Mouse (Mus musculus) embryonic facial prominence, embryonic 10.5 days (tissue): ENCODE measurements around the gene Cxcl13. TPM values are rescaled to one million over a fixed set of nuclear protein-coding genes. Genes with fewer than 3 reads are reported as not detected.

Experiments used
- DNase-seq: peaks from one replicate; pipeline ENCODE4 v3.0.0-alpha.2; 2017; ENCODE audit warnings: low spot score
- H3K27ac ChIP-seq: fragments of 300-500 bp; sonication (generic); replicated peaks from 2 replicates; pipeline ENCODE4 v1.5.1; 2016; ENCODE audit warnings: mild to moderate bottlenecking
- H3K27me3 ChIP-seq: fragments of 300-500 bp; sonication (generic); replicated peaks from 2 replicates; pipeline ENCODE4 v1.6.1; 2016; ENCODE audit warnings: low read depth, mild to moderate bottlenecking; ENCODE audit not compliant: poor library complexity, severe bottlenecking
- H3K36me3 ChIP-seq: fragments of 300-500 bp; sonication (generic); replicated peaks from 2 replicates; pipeline ENCODE4 v1.6.1; 2016; ENCODE audit warnings: mild to moderate bottlenecking, moderate library complexity
- H3K4me1 ChIP-seq: fragments of 300-500 bp; sonication (generic); 2 replicates; pipeline ENCODE4 v1.6.1; 2016
- H3K4me3 ChIP-seq: fragments of 300-500 bp; sonication (generic); 2 replicates; pipeline ENCODE4 v1.5.1; 2016; ENCODE audit warnings: mild to moderate bottlenecking, moderate library complexity
- H3K9me3 ChIP-seq: fragments of 300-500 bp; sonication (generic); 2 replicates; pipeline ENCODE4 v1.6.1; 2016; ENCODE audit warnings: mild to moderate bottlenecking
- WGBS: fragments of 180-500 bp; shearing (Covaris S2); methylation state at CpG from one replicate; pipeline ENCODE4 v1.1.7; 2016; 5-methylcytosine and 5-hydroxymethylcytosine counted together
- polyA plus RNA-seq: library from polyadenylated mRNA; unstranded; fragments of >200 nt; fragmentation: Nextera tagmentation; extraction: Ambion mirVana; gene quantifications from 2 replicates; pipeline ENCODE4 v1.2.1, GENCODE M21; 2016

Gene Cxcl13
- polyA plus RNA-seq, 1 experiment from 2014 or later, result 4.7 TPM

DNA sequence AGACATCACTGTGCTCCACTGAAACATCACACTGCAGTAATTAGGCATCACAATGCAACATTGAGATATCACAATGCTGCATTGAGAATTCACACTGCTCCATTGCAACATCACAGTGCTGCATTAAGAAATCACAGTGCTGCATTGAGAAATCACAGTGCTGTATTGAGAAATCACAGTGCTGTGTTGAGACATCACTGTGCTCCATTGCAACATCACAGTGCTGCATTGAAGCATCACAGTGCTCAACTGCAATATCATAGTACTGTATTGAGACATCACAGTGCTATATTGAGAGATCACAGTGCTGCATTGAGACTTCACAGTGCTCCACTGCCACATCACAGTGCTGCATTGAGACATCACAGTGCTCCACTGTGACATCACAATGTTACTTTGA, 46.6 kb downstream of the Cxcl13 start:
- H3K4me1 ChIP-seq, result no peaks in the 10 kb centered on the region
- H3K27me3 ChIP-seq, result no peaks in the 10 kb centered on the region
- no peak overlapping the region for H3K27ac ChIP-seq
- no peak overlapping the region for H3K4me3 ChIP-seq
- DNase-seq, result no peak
- H3K36me3 ChIP-seq, result no peaks in the 10 kb centered on the region
- no peaks in the 10 kb centered on the region for H3K9me3 ChIP-seq

GRCm38 (mm10) chr5:96008274-96008842, 51.6 kb downstream of the Cxcl13 start:
- WGBS, result 70% methylated on average over 7 of the region's 7 CpGs
- H3K4me3 ChIP-seq, result no peak overlapping the region
- H3K36me3 ChIP-seq, result no peaks in the 10 kb centered on the region
- no peak overlapping the region for H3K27ac ChIP-seq
- DNase-seq, result no peak
- no peaks in the 10 kb centered on the region for H3K27me3 ChIP-seq
- peaks cover 7% of the 10 kb centered on the region; the same call in 1 of the 2 replicates for H3K4me1 ChIP-seq
- no peaks in the 10 kb centered on the region for H3K9me3 ChIP-seq

- H3K36me3 ChIP-seq, result no peaks in the 10 kb centered on the region
- no peaks in the 10 kb centered on the region for H3K9me3 ChIP-seq
- H3K4me3 ChIP-seq, result no peak overlapping the region
- no peak for DNase-seq
- no peak overlapping the region for H3K27ac ChIP-seq
- 88% methylated on average over 1 of the region's 1 CpGs for WGBS
- H3K27me3 ChIP-seq, result no peaks in the 10 kb centered on the region
- peaks cover 7% of the 10 kb centered on the region; the same call in 1 of the 2 replicates for H3K4me1 ChIP-seq
Measured at GRCm38 (mm10) chr5:96009076-96009475, 52.3 kb downstream of the Cxcl13 start.

Other genes with a start within 250 kb of the Cxcl13 start
- not detected in 2 replicates for gene Gm7978, start 220.8 kb upstream of the Cxcl13 start, polyA plus RNA-seq
- gene Gm7982, start 214.9 kb upstream of the Cxcl13 start, polyA plus RNA-seq, result not detected in 2 replicates
- gene E330014E10Rik, start 181.0 kb upstream of the Cxcl13 start, polyA plus RNA-seq, result not detected in 2 replicates
- 12.3 and 13.9 TPM in 2 replicates for gene Cnot6l, start 207.2 kb downstream of the Cxcl13 start, polyA plus RNA-seq